Mouse (Mus musculus): ENCODE results near the gene Yod1. TPM values are rescaled to one million over a fixed set of nuclear protein-coding genes. Genes with fewer than 3 reads are reported as not detected.
A peak's percentile ranks its signal among the peaks of the same experiment; 100 is the strongest.

Yod1 gene
- polyA plus RNA-seq, 1 experiment from 2014 or later = 9.7 TPM

- H3K9me3 ChIP-seq (replicated peaks; ENCODE audit: low read length) = no peaks in the 10 kb centered on the region
- no peak within 1 kb of the TSS for H3K4me3 ChIP-seq (replicated peaks; ENCODE audit: low read depth, low read length)
- DNase-seq (ENCODE audit: low spot score) = no peak
- ATAC-seq (replicated peaks; ENCODE audit: low FRiP score, low read depth) = no peak
- H3K27me3 ChIP-seq (ENCODE audit: insufficient read depth, low read length) = no peaks in the 10 kb centered on the region
- no peak within 1 kb of the TSS for H3K4me2 ChIP-seq (ENCODE audit: low read length)
- H3K4me1 ChIP-seq (replicated peaks; ENCODE audit: insufficient read depth, low read length) = 0 out of 2 replicates have a peak, but pooled peaks cover under 1% of the 10 kb centered on the region
- 68% methylated on average over 2 of the region's 2 CpGs for WGBS
- no peak for TF ChIP-seq CTCF (IDR thresholded peaks at IDR 0.05; ENCODE audit: low read depth)
- H3K9ac ChIP-seq (ENCODE audit: low read depth, low read length) = no peak within 1 kb of the TSS
- no peaks in the 10 kb centered on the region for H3K36me3 ChIP-seq (ENCODE audit: insufficient read depth, low read length)
- H3K27ac ChIP-seq = no peak within 1 kb of the TSS
Measured at GRCm38 (mm10) chr1:130729153-130729552, 12.0 kb downstream of the Yod1 start, which contains the start of gene Pfkfb2. Gene Pfkfb2, minus strand, starts transcription at chr1:130729253.

- Histone ChIP-seq H3K4me3 (replicated peaks; ENCODE audit: low read depth, low read length) (peak within 1 kb of the TSS; percentile 29), H3K36me3 (ENCODE audit: insufficient read depth, low read length) (no peaks in the 10 kb centered on the region), H3K27ac (peak within 1 kb of the TSS; percentile 82), H3K4me2 (ENCODE audit: low read length) (peak within 1 kb of the TSS; percentile 47), H3K9ac (ENCODE audit: low read depth, low read length) (no peak within 1 kb of the TSS), H3K27me3 (ENCODE audit: insufficient read depth, low read length) (no peaks in the 10 kb centered on the region), H3K9me3 (replicated peaks; ENCODE audit: low read length) (no peaks in the 10 kb centered on the region), H3K4me1 (replicated peaks; ENCODE audit: insufficient read depth, low read length) (0 out of 2 replicates have a peak, but pooled peaks cover 7% of the 10 kb centered on the region)
- peak; percentile 94 for ATAC-seq (replicated peaks; ENCODE audit: low FRiP score, low read depth)
- TF ChIP-seq CTCF (IDR thresholded peaks at IDR 0.05; ENCODE audit: low read depth) = no peak
- peak; percentile 77 for DNase-seq (ENCODE audit: low spot score)
- 9% methylated on average over 10 of the region's 10 CpGs for WGBS
Measured at GRCm38 (mm10) chr1:130731741-130732337, 14.7 kb downstream of the Yod1 start, which contains the start of gene AA986860. Gene AA986860, plus strand, starts transcription at chr1:130731976.

GRCm38 (mm10) chr1:130732706-130733658 lies 15.9 kb downstream of the Yod1 start:
- no peak for TF ChIP-seq CTCF (IDR thresholded peaks at IDR 0.05; ENCODE audit: low read depth)
- Histone ChIP-seq H3K4me3 (replicated peaks; ENCODE audit: low read depth, low read length) (peak overlapping the region; percentile 29; the same call in 1 of the 2 replicates), H3K9me3 (replicated peaks; ENCODE audit: low read length) (no peaks in the 10 kb centered on the region), H3K27ac (peak overlapping the region; percentile 82), H3K4me1 (replicated peaks; ENCODE audit: insufficient read depth, low read length) (0 out of 2 replicates have a peak, but pooled peaks cover 7% of the 10 kb centered on the region), H3K36me3 (ENCODE audit: insufficient read depth, low read length) (no peaks in the 10 kb centered on the region), H3K4me2 (ENCODE audit: low read length) (peak overlapping the region; percentile 47), H3K9ac (ENCODE audit: low read depth, low read length) (no peak overlapping the region), H3K27me3 (ENCODE audit: insufficient read depth, low read length) (no peaks in the 10 kb centered on the region)
- DNase-seq (ENCODE audit: low spot score) (no peak), ATAC-seq (replicated peaks; ENCODE audit: low FRiP score, low read depth) (no peak)
- 69% methylated on average over 13 of the region's 13 CpGs for WGBS

GRCm38 (mm10) chr1:130733671-130734070 lies 16.5 kb downstream of the Yod1 start:
- Histone ChIP-seq H3K4me1 (replicated peaks; ENCODE audit: insufficient read depth, low read length) (0 out of 2 replicates have a peak, but pooled peaks cover 7% of the 10 kb centered on the region), H3K9ac (ENCODE audit: low read depth, low read length) (peak overlapping the region; percentile 9; the same call in 1 of the 2 replicates), H3K27ac (peak overlapping the region; percentile 82), H3K36me3 (ENCODE audit: insufficient read depth, low read length) (no peaks in the 10 kb centered on the region), H3K27me3 (ENCODE audit: insufficient read depth, low read length) (no peaks in the 10 kb centered on the region), H3K4me3 (replicated peaks; ENCODE audit: low read depth, low read length) (no peak overlapping the region), H3K9me3 (replicated peaks; ENCODE audit: low read length) (no peaks in the 10 kb centered on the region), H3K4me2 (ENCODE audit: low read length) (peak overlapping the region; percentile 47)
- DNase-seq (ENCODE audit: low spot score) = peak; percentile 65
- ATAC-seq (replicated peaks; ENCODE audit: low FRiP score, low read depth) = peak; percentile 68
- 39% methylated on average over 4 of the region's 4 CpGs for WGBS
- no peak for TF ChIP-seq CTCF (IDR thresholded peaks at IDR 0.05; ENCODE audit: low read depth)

GRCm38 (mm10) chr1:130734452-130734851 lies 17.3 kb downstream of the Yod1 start:
- Histone ChIP-seq H3K9ac (ENCODE audit: low read depth, low read length) (no peak overlapping the region), H3K36me3 (ENCODE audit: insufficient read depth, low read length) (no peaks in the 10 kb centered on the region), H3K4me3 (replicated peaks; ENCODE audit: low read depth, low read length) (no peak overlapping the region), H3K9me3 (replicated peaks; ENCODE audit: low read length) (no peaks in the 10 kb centered on the region), H3K4me2 (ENCODE audit: low read length) (peak overlapping the region; percentile 28; the same call in 1 of the 2 replicates), H3K27me3 (ENCODE audit: insufficient read depth, low read length) (no peaks in the 10 kb centered on the region), H3K27ac (peak overlapping the region; percentile 82), H3K4me1 (replicated peaks; ENCODE audit: insufficient read depth, low read length) (0 out of 2 replicates have a peak, but pooled peaks cover 7% of the 10 kb centered on the region)
- no peak for DNase-seq (ENCODE audit: low spot score)
- no peak for ATAC-seq (replicated peaks; ENCODE audit: low FRiP score, low read depth)
- WGBS = 52% methylated on average over 5 of the region's 5 CpGs
- no peak for TF ChIP-seq CTCF (IDR thresholded peaks at IDR 0.05; ENCODE audit: low read depth)

GRCm38 (mm10) chr1:130734852-130735251 lies 17.7 kb downstream of the Yod1 start:
- 0 out of 2 replicates have a peak, but pooled peaks cover 7% of the 10 kb centered on the region for H3K4me1 ChIP-seq (replicated peaks; ENCODE audit: insufficient read depth, low read length)
- H3K36me3 ChIP-seq (ENCODE audit: insufficient read depth, low read length) = no peaks in the 10 kb centered on the region
- WGBS = 39% methylated on average over 8 of the region's 8 CpGs
- peak overlapping the region; percentile 82 for H3K27ac ChIP-seq
- H3K4me2 ChIP-seq (ENCODE audit: low read length) = peak overlapping the region; percentile 28; the same call in 1 of the 2 replicates
- no peaks in the 10 kb centered on the region for H3K9me3 ChIP-seq (replicated peaks; ENCODE audit: low read length)
- TF ChIP-seq CTCF (IDR thresholded peaks at IDR 0.05; ENCODE audit: low read depth) = no peak
- DNase-seq (ENCODE audit: low spot score) (peak; percentile 39), ATAC-seq (replicated peaks; ENCODE audit: low FRiP score, low read depth) (no peak)
- no peak overlapping the region for H3K4me3 ChIP-seq (replicated peaks; ENCODE audit: low read depth, low read length)
- no peaks in the 10 kb centered on the region for H3K27me3 ChIP-seq (ENCODE audit: insufficient read depth, low read length)
- no peak overlapping the region for H3K9ac ChIP-seq (ENCODE audit: low read depth, low read length)

Measured in kidney, postnatal 0 days (tissue).